Mouse (Mus musculus): ENCODE data around the gene Cryba4.

GRCm38 (mm10) chr5:112237439-112237838, 14.9 kb downstream of the Cryba4 start:
- TF ChIP-seq POLR2A (IDR thresholded peaks at IDR 0.05; ENCODE audit: extremely low read depth, insufficient read depth, low read length), result no peak
- no peak for TF ChIP-seq CTCF (IDR thresholded peaks at IDR 0.05; ENCODE audit: low read depth, low read length)
